ENCODE assay signal across 8 mouse cellular contexts in the genomic region with DNA sequence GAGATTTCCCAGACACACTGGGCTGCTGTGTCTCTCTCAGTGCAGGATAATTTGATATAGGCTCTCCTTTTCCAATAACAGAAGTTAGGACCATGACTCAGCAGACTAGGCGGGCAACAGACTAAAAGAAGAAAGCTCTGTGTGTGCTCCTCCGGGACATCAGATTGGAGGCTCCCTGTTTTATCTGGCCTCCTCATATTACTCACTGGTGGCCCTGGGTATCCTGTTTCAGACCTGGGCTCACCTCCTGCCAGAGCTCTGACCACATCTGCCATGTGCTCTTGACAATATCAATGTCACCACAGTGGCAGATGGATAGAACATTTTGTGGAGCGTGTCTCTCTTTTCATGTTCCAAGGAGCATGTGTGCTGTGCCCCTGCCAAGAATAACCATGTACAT.
A peak's percentile ranks its signal among the peaks of the same experiment; 100 is the strongest.
DNase-seq lines count a peak whose midpoint lies in the region; ATAC-seq lines count a peak whose summit lies in the region.
"Had no signal": no experiment of that assay in that cellular context is flagged by ENCODE, and none has a peak within 500 bp of the region (broad histone marks: within the 10 kb centered on the region; RNA-seq: fewer than 3 reads in every experiment).

No protein-coding gene starts in this region.

- H3K36me3 ChIP-seq in embryonic facial prominence, embryonic 12.5 days = no peaks in the 10 kb centered on the region
- no peaks in the 10 kb centered on the region for H3K36me3 ChIP-seq in heart, embryonic 14.5 days (ENCODE audit: control insufficient read depth, insufficient read depth, low read length)
- H3K36me3 ChIP-seq in midbrain, embryonic 14.5 days (ENCODE audit: control insufficient read depth, insufficient read depth, low read length) = no peaks in the 10 kb centered on the region

- H3K4me3 ChIP-seq in embryonic facial prominence, embryonic 12.5 days = no peak overlapping the region
- H3K4me3 ChIP-seq in heart, embryonic 14.5 days (ENCODE audit: control insufficient read depth in 1 of 2, insufficient read depth in 1 of 2, low read depth in 1 of 2, low read length in 2 of 2) = no peak overlapping the region
- H3K4me3 ChIP-seq in midbrain, embryonic 14.5 days (replicated peaks; ENCODE audit: low read depth, low read length) = no peak overlapping the region

- H3K27me3 ChIP-seq in embryonic facial prominence, embryonic 12.5 days = no peaks in the 10 kb centered on the region
- H3K27me3 ChIP-seq in heart, embryonic 14.5 days (ENCODE audit: control insufficient read depth, insufficient read depth, low read length) = no peaks in the 10 kb centered on the region
- H3K27me3 ChIP-seq in midbrain, embryonic 14.5 days (ENCODE audit: control insufficient read depth, insufficient read depth, low read length) = no peaks in the 10 kb centered on the region

- WGBS in embryonic facial prominence, embryonic 12.5 days = 13% methylated on average over 3 of the region's 3 CpGs
- 7% methylated on average over 3 of the region's 3 CpGs for WGBS in heart, embryonic 14.5 days
- WGBS in midbrain, embryonic 14.5 days = 94% methylated on average over 3 of the region's 3 CpGs

- H3K4me2 ChIP-seq in embryonic facial prominence, embryonic 12.5 days (replicated peaks) = no peak overlapping the region
- H3K4me2 ChIP-seq in heart, embryonic 14.5 days (ENCODE audit: low read length) = no peak overlapping the region; the same call in 1 of the 2 replicates
- H3K4me2 ChIP-seq in midbrain, embryonic 14.5 days (ENCODE audit: low read length) = no peak overlapping the region

- no peaks in the 10 kb centered on the region for H3K9me3 ChIP-seq in embryonic facial prominence, embryonic 12.5 days
- H3K9me3 ChIP-seq in heart, embryonic 14.5 days (ENCODE audit: control insufficient read depth, low read length) = no peaks in the 10 kb centered on the region
- no peaks in the 10 kb centered on the region for H3K9me3 ChIP-seq in midbrain, embryonic 14.5 days (ENCODE audit: control insufficient read depth, low read length)

- H3K9ac ChIP-seq in embryonic facial prominence, embryonic 12.5 days = no peak overlapping the region
- H3K9ac ChIP-seq in heart, embryonic 14.5 days (ENCODE audit: low read length) = no peak overlapping the region
- no peak overlapping the region for H3K9ac ChIP-seq in midbrain, embryonic 14.5 days (replicated peaks; ENCODE audit: low read length)

- H3K27ac ChIP-seq in embryonic facial prominence, embryonic 12.5 days = 0 out of 2 replicates have a peak overlapping the region, but pooled peaks have one; percentile 50
- peak overlapping the region in 1 of 2 experiments; percentile 19; a peak in 1 of 4 replicates for H3K27ac ChIP-seq in heart, embryonic 14.5 days (replicated peaks in 1 of 2; ENCODE audit: control insufficient read depth in 1 of 2, insufficient read depth in 1 of 2, low read depth in 2 of 2, low read length in 2 of 2)
- H3K27ac ChIP-seq in midbrain, embryonic 14.5 days (replicated peaks; ENCODE audit: low read depth, low read length) = no peak overlapping the region

- ATAC-seq in embryonic facial prominence, embryonic 12.5 days (ENCODE audit: insufficient number of reproducible peaks, insufficient read depth, low FRiP score, low TSS enrichment) = peak; percentile 91
- ATAC-seq in heart, embryonic 14.5 days (ENCODE audit: insufficient number of reproducible peaks, insufficient read depth, low FRiP score, low read depth) = peak; percentile 66
- ATAC-seq in midbrain, embryonic 14.5 days (ENCODE audit: low FRiP score, low TSS enrichment) = no peak

- peaks cover 6% of the 10 kb centered on the region; the same call in 1 of the 2 replicates for H3K4me1 ChIP-seq in embryonic facial prominence, embryonic 12.5 days
- peaks cover 0 to 9% of the 10 kb centered on the region in 2 experiments; a peak in 3 of 4 replicates for H3K4me1 ChIP-seq in heart, embryonic 14.5 days (ENCODE audit: control insufficient read depth in 2 of 2, insufficient read depth in 2 of 2, low read length in 2 of 2)
- H3K4me1 ChIP-seq in midbrain, embryonic 14.5 days (ENCODE audit: control insufficient read depth, insufficient read depth, low read length) = no peaks in the 10 kb centered on the region

- peak; percentile 4 for DNase-seq in layer of hippocampus, adult 9-11 months
- no peak for DNase-seq in layer of hippocampus, adult 8-10 months (ENCODE audit: low spot score in 2 of 2)
- DNase-seq in mesoderm, embryonic 11.5 days (ENCODE audit: low read depth, low spot score) = peak; percentile 53
- DNase-seq in thymus, postnatal 10 days (ENCODE audit: low spot score in 2 of 2) = no peak
- no peak for DNase-seq in midbrain, embryonic 14.5 days
- DNase-seq: right cerebral cortex, postnatal 25 days had no signal

Comparison
In these comparisons a context has a peak if more than half of its experiments do, and no peak if none do; other contexts are left out.
1. DNase-seq: peak in layer of hippocampus, adult 9-11 months (single experiment) and mesoderm, embryonic 11.5 days (single experiment); none in layer of hippocampus, adult 8-10 months (0 of 2), thymus, postnatal 10 days (0 of 2) and midbrain, embryonic 14.5 days (single experiment).